Mouse (Mus musculus) naive thymus-derived CD4-positive, alpha-beta T cell, adult 2 months (primary cell): ENCODE measurements around the gene Fignl2.
A peak's percentile ranks its signal among the peaks of the same experiment; 100 is the strongest.

ENCODE experiments used
- DNase-seq: peaks from one replicate; pipeline ENCODE4 v3.0.0-alpha.2; 2011; ENCODE audit warnings: low read depth

Gene Fignl2

GRCm38 (mm10) chr15:101077813-101078730 lies at the start of gene Fignl2:
Fignl2 (minus strand) TSS chr15:101078567.
- DNase-seq: no peak

DNA sequence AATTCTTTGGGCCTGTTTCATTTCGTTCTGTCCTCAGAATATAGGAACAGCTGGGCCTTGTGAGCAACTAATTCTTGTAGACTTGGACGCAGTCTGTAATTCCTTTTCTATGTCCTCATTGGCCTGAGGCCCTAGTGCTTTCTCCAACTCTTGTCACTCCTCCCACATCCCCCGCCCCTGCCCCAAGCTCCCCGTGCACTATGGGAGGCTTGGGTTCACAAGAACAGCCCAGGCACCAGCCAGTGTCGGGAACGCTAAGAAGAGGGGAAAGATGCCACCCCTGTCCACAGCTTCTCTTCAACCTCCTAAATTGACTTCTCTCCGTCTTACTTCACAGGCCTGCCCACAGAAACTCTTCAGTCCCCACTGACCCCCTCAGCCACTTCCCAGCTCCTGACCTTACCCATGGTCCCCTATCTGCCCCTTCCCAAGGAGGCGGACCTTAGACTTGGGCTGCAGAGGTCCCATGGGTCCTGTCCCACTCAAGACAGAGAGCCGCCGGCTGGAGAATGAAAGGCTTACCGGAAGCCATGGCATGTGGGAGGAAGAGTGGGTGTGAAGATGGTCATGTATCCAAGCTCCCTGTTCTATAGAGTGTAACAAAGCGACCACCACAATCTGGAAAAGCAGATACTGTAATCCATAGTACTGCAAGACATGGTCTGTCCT lies 48.6 kb upstream of the Fignl2 start:
- no peak for DNase-seq

GRCm38 (mm10) chr15:101125561-101125960 lies 47.2 kb upstream of the Fignl2 start:
- DNase-seq: no peak

DNA sequence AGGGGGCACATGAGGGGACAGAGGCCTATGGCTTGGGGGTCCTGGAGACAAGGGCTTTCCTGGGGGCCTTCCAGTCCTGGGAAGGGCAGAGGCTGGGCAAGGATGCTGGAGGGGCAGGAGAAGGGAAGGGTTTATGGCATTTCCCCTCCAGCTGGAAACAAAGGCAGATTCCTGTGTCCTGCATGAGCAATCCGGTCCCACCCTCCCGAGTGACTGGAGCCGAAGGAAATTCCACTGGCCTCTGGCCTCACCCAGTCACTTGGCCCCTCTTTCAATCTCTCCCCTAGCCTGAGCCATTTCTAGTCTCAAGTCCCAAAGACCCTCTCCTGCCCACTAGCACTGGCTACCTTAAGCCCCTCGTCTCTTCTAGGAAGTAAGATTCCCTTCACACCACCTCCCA lies 44.8 kb upstream of the Fignl2 start:
- DNase-seq: no peak

DNA sequence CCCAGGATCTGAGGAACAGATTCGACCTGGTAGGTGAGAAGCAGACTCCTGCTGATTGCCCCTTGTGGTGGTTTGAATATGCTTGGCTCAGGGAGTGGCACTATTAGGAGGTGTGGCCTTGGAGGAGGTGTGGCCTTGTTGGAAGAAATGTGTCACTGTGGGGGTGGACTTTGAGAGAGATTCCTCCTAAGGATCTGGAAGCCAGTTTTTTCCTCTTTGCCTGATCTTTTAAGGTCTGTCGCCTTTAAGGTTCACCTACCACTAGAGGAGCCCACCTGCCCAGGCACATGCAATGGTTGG lies 43.9 kb upstream of the Fignl2 start:
- no peak for DNase-seq

- no peak for DNase-seq
Observed at GRCm38 (mm10) chr15:101121411-101122289, 43.3 kb upstream of the Fignl2 start.

DNA sequence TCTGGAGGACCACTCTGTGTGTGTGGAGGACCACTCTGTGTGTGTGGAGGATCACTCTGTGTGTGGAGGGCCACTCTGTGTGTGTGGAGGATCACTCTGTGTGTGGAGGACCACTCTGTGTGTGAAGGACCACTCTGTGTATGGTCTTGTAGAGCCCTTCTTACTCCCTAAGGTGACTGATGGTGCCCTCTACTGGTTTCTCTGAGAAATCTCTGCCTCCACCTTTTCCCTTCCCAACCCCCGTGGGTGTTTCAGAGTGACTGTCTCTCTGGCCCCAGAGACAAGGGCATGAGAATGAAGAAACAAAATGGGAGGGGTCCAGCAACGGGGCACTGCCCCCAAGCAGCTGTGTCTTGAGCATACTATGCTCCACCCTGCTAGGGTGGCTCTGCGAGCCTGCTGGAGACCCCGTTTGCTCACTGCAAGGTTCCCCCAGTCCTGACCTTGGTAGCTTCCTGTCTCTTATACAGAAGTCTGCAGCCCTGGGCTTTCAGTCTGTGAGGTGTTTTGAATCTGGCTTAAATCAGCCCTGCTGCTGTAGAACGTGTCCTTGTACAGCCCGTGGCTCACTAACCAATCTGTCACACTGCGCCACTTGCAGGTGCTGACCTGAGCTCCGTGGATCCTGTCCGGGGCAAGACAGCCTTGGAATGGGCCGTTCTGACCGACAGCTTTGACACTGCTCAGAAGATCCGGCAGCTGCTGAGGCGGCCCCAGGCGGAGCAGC lies 40.2 kb upstream of the Fignl2 start:
- DNase-seq: peak; percentile 52

GRCm38 (mm10) chr15:101115511-101116110 lies 37.2 kb upstream of the Fignl2 start, which contains the start of gene Ankrd33:
Ankrd33 (plus strand) TSS chr15:101115755.
- DNase-seq: no peak

DNA sequence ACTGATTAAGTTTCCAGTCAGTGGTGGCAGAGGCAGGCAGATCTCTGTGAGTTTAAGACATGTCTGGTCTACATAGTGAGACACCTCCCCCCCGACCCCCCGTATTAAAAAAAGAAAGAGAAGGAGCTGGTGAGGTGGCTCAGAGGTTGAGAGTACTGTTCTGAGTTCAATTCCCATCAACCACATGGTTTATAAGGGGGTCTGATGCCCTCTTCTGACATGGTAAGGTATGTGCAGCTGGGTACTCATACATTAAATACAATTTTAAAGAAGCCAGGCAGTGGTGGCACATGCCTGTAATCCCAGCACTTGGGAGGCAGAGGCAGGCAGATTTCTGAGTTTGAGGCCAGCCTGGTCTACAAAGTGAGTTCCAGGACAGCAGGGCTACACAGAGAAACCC lies 35.4 kb upstream of the Fignl2 start:
- DNase-seq: peak; percentile 41

DNA sequence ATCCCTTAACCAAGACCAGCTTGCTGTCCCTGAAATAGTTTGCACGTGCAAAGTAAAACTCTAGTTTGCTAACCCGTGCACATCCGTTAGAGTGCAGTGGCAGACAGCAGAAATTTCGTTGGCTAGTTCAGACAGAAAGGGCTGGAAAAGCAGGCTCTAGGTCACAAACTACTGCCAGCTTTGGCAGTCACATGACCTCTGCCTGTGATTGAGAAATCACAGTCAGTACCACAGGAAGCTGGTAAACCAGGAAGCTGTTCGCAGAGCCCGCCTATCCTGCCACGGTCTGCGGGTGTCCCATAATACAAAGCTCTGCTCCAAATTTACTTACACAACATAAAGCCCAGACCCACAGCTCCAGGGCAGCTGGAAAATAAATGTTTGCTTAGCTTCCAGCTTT lies 34.8 kb upstream of the Fignl2 start:
- DNase-seq: peak; percentile 67

DNA sequence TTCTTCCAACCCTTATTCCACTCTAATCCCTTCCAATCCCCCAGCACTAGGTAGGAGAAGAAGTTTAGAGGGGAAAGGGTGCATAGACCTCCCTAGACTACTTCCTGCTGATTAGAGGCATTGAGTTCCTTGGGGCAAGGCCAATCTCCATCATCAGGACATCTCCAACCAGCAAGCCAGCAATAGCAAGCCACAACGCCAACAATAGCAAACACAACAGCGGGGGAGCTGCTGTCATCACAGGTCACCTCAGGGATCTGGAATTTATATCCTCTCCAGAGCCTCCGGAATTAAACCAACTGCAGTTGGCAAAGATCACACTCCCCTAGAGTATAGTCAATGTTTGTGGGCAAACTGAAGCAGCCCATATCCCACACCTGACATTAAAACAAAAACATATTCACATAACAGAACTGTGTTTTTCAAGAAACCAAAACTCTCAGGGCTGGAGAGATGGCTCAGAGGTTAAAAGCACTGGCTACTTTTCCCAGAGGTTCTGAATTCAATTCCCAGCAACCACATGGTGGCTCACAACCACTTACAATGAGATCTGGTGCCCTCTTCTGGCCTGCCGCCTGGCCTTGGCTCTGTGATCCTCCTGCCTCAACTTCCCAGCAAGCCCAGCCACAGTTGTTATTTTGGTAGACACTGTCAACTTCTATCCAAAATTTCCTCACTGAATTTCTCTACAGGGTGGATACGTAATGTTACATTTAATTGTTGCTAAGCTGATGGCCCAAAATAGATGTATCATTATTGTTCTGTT lies 29.7 kb upstream of the Fignl2 start:
- DNase-seq: no peak

DNA sequence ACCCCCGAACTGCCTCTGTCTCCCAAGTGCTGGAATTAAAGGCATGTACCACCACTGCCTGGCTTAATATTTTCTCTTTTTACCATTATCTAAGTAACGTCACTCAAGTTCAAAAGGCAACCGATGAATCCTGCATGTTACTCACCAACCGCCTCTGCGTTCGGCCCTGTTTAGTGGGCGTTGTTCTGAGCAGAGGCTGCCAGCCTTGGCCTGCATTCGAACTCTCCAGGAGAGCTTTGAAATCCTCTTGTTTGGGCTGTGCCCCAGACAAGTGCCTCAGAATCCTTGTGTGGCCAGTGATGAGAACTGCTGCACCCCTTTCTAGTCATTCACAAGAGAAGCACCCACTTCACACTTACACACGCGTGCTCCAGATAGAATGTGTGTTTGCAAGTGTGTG lies 27.6 kb upstream of the Fignl2 start:
- DNase-seq: no peak

- peak; percentile 82 for DNase-seq
Observed at GRCm38 (mm10) chr15:101105496-101105994, 27.2 kb upstream of the Fignl2 start.

- no peak for DNase-seq
Observed at GRCm38 (mm10) chr15:101103605-101104304, 25.4 kb upstream of the Fignl2 start.

DNA sequence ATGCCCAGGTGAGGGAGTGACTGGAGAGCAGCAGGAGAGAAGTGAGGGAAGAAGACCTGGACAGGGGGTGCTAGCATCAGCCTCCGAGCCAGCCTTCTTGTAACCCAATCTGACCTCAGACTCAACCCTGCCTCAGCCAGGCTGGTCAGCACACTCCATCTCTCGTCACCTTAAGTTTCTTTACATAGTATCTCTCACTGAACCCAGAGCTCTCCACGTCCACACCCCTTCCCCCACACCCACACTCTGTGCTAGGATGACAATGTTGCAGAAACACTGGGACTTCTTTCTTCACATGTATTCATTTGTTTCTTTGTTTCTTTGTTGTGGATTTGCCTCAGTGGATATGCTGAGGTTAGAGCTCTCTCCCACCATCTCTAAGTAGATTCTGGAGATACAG lies 22.6 kb upstream of the Fignl2 start:
- no peak for DNase-seq

DNA sequence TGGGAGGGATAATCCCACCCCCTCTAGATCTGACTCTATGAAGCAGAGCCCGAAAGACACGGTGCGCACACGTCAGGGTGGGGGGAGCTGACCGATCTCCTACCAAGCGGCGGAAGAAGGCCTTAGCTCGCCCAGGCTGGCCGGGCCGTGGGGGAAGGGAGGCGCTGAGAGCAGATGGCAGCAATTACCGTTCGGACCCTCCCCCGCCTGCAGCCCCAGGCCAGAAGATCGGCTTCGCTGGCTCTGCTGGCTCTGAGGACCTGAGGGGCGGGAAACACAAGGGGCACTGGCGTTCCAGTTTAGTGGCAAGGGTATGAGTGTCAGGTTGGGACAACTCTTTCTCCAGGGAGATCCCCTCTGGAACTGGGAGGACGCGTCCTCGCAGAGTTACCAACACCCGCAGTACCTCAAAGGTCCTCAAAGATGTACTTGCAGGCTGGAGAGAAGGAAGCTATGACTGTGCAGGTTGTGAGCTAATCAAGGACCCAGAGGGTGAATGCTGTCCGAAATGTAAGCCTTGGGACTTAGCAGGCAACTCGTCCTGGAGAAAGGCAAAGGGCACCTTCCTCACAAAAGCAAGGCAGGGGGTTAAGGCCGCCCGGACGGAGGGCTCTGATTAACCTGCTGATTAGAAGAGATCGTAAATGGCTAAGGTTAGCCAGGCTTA lies 19.8 kb upstream of the Fignl2 start:
- DNase-seq: no peak

- no peak for DNase-seq
Observed at GRCm38 (mm10) chr15:101095392-101095791, 17.0 kb upstream of the Fignl2 start.

DNA sequence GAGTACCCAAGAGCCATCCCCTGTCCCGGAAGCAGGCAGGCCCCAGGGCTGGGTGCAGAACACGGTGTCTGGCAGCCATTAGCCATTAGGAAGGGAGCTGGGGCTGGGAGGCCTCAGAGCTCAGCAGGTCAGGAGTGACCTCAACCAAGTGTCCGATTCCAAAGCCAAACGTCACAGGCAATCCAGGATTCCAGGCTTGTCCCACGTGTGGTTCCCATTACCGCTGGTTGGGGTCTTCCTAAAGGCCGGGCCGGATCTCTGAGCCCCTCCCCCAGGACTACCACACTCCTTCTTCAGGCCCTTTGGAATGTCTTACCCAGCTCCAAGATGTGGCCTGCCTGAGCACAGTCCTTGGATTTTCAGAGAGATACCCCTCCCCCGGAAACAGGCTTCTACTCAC lies 16.6 kb upstream of the Fignl2 start:
- DNase-seq: no peak

DNA sequence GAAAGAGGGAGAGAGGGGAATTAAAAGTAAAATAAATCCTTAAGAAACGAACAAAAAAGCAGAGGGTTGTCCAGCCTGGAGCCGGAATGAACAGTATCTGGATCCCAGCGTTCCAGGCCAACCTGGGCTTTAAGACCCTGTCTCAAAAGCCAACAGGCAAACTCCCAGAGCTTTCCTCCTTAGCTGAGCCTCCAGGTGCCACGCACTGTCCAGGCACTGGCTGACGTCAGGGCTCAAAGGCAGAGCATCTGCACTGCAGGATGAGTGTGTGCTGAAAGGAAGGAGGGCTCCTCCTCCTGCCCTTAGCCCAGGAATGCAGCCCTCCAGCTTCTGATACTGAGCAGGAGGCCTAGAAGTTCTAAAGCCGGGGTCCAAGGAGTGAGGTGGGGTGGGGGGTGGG lies 15.6 kb upstream of the Fignl2 start:
- DNase-seq: no peak
